Mouse (Mus musculus) heart, embryonic 12.5 days (tissue): ENCODE measurements at regions not wholly inside any gene's neighbourhood (a gene's known extent, or its start where the extent isn't known, plus 50 kb on each side); places are given as distances from the start of the nearest gene placed in this dataset.
"Not testable (repeated sequence)": the region's sequence is repeated elsewhere in the genome, so short reads cannot be mapped to it uniquely, and the experiment has no call there.

Experiments
- ATAC-seq: fragments of 200-750 bp; cut with Nextera tagmentation; 2 replicates; pipeline ENCODE4 v1.8.0; 2017; ENCODE audit warnings: moderate TSS enrichment, moderate library complexity; ENCODE audit not compliant: insufficient number of reproducible peaks, low FRiP score
- H3K27ac ChIP-seq: fragments of 300-500 bp; sonication (generic); 2 replicates; pipeline ENCODE4 v1.5.1; 2016; ENCODE audit warnings: mild to moderate bottlenecking, moderate library complexity; ENCODE audit not compliant: poor library complexity, severe bottlenecking
- H3K27me3 ChIP-seq: fragments of 300-500 bp; sonication (generic); replicated peaks from 2 replicates; pipeline ENCODE4 v1.6.1; 2016; ENCODE audit warnings: mild to moderate bottlenecking, moderate library complexity
- H3K36me3 ChIP-seq: fragments of 300-500 bp; sonication (generic); 2 replicates; pipeline ENCODE4 v1.6.1; 2016; ENCODE audit warnings: mild to moderate bottlenecking, moderate library complexity
- H3K4me1 ChIP-seq: fragments of 300-500 bp; sonication (generic); replicated peaks from 2 replicates; pipeline ENCODE4 v1.6.1; 2016; ENCODE audit warnings: mild to moderate bottlenecking
- H3K4me2 ChIP-seq: fragments of 300-500 bp; sonication (generic); 2 replicates; pipeline ENCODE4 v1.6.1; 2016; ENCODE audit warnings: mild to moderate bottlenecking, moderate library complexity
- H3K4me3 ChIP-seq: fragments of 300-500 bp; sonication (generic); 2 replicates; pipeline ENCODE4 v1.5.1; 2016; ENCODE audit warnings: mild to moderate bottlenecking
- H3K9ac ChIP-seq: fragments of 300-500 bp; sonication (generic); 2 replicates; pipeline ENCODE4 v1.6.1; 2016; ENCODE audit warnings: mild to moderate bottlenecking, moderate library complexity
- H3K9me3 ChIP-seq: fragments of 300-500 bp; sonication (generic); replicated peaks from 2 replicates; pipeline ENCODE4 v1.6.1; 2016; ENCODE audit warnings: mild to moderate bottlenecking, moderate library complexity
- WGBS: fragments of 180-500 bp; shearing (Covaris S2); methylation state at CpG from one replicate; pipeline ENCODE4 v1.1.7; 2016; 5-methylcytosine and 5-hydroxymethylcytosine counted together

DNA sequence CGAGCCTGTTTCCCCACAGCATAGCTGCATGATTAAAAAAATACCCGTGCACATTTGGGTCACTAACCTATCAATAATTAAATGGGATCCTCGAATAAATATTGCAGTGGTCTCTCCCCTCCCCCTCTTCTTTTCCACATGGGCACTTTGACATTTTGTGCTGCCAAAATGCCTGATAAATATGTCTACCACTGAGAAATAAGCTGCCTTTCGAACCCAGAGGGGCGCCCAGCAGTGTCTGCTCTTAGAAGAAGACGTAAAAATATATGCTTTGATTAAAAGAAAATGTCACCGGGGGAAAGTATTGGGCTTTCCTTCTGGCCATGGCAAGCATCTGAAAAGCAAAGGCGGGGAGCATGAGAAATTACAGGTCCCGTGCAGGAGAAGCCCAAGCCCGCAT lies 152.6 kb upstream of the Frmd4a start:
- no peak overlapping the region for H3K4me3 ChIP-seq
- 79% methylated on average over 10 of the region's 10 CpGs for WGBS
- no peak overlapping the region for H3K9ac ChIP-seq
- no peaks in the 10 kb centered on the region for H3K9me3 ChIP-seq
- no peak overlapping the region for H3K27ac ChIP-seq
- H3K4me1 ChIP-seq = no peaks in the 10 kb centered on the region
- no peaks in the 10 kb centered on the region for H3K27me3 ChIP-seq
- ATAC-seq = no peak
- no peak overlapping the region for H3K4me2 ChIP-seq
- H3K36me3 ChIP-seq = no peaks in the 10 kb centered on the region

DNA sequence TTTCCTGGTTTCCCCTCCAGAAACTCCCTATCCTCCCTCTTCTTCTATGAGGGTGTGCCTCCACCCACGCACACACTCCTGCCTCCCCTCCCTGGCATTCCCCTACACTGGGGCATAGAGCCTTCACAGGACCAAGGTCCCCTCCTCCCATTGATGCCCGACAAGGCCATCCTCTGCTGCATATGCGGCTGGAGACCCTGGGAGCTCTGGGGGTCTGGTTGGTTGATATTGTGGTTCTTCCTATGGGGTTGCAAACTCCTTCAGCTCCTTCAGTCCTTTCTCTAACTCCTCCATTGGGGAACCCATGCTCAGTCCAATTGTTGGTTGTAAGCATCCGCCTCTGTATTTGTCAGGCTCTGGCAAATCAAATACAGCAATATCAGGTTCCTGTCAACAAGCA lies 150.8 kb upstream of the Frmd4a start:
- not testable (repeated sequence) for H3K36me3 ChIP-seq, H3K27me3 ChIP-seq, H3K9ac ChIP-seq, H3K4me3 ChIP-seq, H3K4me1 ChIP-seq, H3K4me2 ChIP-seq, H3K27ac ChIP-seq, ATAC-seq, H3K9me3 ChIP-seq
- 69% methylated on average over 4 of the region's 4 CpGs for WGBS

DNA sequence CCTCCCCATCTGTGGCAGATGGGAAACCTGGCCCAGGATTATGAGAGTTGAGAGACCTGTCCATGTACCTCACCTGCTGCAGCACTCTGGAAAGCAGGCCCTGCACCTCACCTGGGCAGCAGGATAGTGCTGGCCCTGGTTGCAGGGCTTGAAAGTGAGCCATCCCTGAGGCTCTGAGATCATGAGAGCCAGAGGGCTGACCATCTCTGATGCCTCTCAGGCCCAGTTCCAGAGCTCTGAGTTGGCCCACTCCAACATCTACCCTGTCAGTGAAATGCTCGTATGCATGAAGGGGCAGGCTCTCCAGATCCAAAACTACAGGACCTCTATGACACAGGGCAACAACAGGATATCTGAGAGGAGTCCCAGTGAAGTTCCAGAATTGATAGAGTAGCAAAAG lies 147.8 kb upstream of the Frmd4a start:
- 79% methylated on average over 1 of the region's 1 CpGs for WGBS
- H3K4me3 ChIP-seq = no peak overlapping the region
- no peak for ATAC-seq
- H3K9ac ChIP-seq = no peak overlapping the region
- H3K9me3 ChIP-seq = no peaks in the 10 kb centered on the region
- no peaks in the 10 kb centered on the region for H3K4me1 ChIP-seq
- H3K36me3 ChIP-seq = no peaks in the 10 kb centered on the region
- no peak overlapping the region for H3K27ac ChIP-seq
- no peaks in the 10 kb centered on the region for H3K27me3 ChIP-seq
- H3K4me2 ChIP-seq = no peak overlapping the region

DNA sequence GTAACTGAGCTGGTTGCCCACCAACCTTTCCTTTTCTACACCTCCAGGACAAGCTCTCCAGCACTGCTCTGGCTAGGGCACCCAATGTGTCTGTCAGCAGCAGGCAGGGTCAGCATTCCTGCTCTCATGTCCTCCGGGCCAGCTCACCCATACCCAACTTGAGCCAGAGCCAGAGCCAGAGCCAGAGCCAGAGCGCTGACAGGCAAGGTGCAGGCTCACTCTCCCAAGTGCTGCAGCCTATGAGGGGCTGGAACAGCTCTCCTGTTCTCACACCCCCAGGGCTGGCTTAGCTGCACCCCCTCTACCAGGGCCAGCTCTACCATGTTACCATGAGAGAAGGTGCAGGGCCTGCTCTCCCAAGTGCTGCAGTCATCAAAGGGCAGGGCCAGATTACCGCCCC lies 145.8 kb upstream of the Frmd4a start:
- Histone ChIP-seq H3K4me2 (no peak overlapping the region), H3K4me1 (no peaks in the 10 kb centered on the region), H3K27me3 (no peaks in the 10 kb centered on the region), H3K4me3 (no peak overlapping the region), H3K27ac (no peak overlapping the region), H3K9me3 (peaks cover 4% of the 10 kb centered on the region; the same call in 1 of the 2 replicates), H3K9ac (no peak overlapping the region), H3K36me3 (no peaks in the 10 kb centered on the region)
- no peak for ATAC-seq
- WGBS = 77% methylated on average over 3 of the region's 3 CpGs

DNA sequence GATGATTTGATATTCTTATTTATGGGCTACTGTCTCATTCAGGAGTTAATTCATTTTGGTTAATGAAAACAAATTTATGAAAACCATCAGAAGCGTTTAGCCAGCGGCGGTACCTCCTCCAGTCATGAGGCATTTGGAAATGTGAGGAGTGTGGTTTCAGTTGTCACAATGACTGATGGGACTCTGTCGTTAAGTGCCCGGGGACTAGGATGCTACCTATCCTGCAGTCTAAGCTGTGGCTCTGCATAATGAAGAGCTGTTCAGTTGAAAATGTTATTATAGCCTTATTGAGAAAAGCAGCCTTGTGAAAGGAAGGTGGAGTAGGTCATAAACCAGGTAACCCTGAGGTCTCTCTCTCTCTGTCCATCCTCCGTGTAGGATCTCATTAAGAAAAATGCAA lies 130.5 kb upstream of the Frmd4a start:
- Histone ChIP-seq H3K4me1 (no peaks in the 10 kb centered on the region), H3K4me3 (no peak overlapping the region), H3K27me3 (no peaks in the 10 kb centered on the region), H3K9ac (no peak overlapping the region), H3K27ac (no peak overlapping the region), H3K9me3 (no peaks in the 10 kb centered on the region), H3K36me3 (no peaks in the 10 kb centered on the region), H3K4me2 (no peak overlapping the region)
- ATAC-seq = no peak
- WGBS = 59% methylated on average over 6 of the region's 6 CpGs

DNA sequence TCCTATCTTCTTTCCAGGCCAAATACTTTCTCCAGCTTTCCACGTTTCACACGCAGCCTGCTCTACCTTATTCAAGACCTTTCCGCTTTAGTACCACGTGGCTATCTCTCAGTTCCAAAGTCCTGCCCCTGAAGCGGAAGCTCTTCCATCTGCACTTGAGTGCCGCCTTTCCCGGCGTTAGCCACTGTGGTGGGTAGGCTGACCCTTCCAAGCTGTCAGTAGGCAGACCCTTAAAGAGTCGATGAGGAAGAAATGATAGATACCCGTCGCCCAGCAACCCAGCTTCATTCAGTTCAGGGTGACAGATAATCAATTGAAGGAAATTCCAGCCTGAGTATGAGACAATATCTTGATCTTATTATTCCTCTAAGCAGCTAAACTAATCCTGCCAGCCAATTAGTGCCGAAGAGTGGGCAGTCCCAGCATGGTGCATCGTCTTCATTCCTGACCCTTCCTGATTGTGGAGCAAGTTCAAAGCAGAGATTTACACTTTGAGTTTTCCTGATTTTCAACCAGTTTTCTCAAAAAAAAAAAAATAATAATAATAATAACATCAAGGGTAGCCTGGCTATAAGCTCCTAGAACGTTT lies 129.6 kb upstream of the Frmd4a start:
- no peak overlapping the region for H3K27ac ChIP-seq
- no peaks in the 10 kb centered on the region for H3K36me3 ChIP-seq
- H3K9me3 ChIP-seq = no peaks in the 10 kb centered on the region
- H3K4me2 ChIP-seq = peak overlapping the region; percentile 19; the same call in 1 of the 2 replicates
- no peak overlapping the region for H3K9ac ChIP-seq
- 59% methylated on average over 14 of the region's 14 CpGs for WGBS
- H3K4me3 ChIP-seq = no peak overlapping the region
- H3K4me1 ChIP-seq = no peaks in the 10 kb centered on the region
- no peaks in the 10 kb centered on the region for H3K27me3 ChIP-seq
- no peak for ATAC-seq

DNA sequence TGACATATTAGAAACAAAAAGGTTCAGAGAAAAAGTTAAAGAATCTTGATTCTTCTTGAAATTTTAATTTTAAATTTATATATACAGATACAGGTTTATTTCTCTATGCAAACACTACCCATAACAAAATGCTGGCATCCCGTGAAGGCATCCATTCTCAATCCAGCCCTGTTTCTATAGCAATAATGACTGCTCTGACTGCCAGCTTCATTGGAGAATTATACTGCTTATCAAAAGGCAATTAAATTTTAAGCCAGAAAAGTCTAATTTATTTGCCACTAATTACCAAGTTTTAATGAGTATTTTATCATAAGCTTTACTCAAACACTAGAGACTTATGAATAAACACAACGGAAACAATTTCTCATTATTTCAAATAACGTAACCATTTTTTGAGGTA lies 128.1 kb upstream of the Frmd4a start:
- Histone ChIP-seq H3K27ac (no peak overlapping the region), H3K4me1 (no peaks in the 10 kb centered on the region), H3K4me3 (no peak overlapping the region), H3K27me3 (no peaks in the 10 kb centered on the region), H3K4me2 (no peak overlapping the region), H3K9me3 (no peaks in the 10 kb centered on the region), H3K9ac (no peak overlapping the region), H3K36me3 (no peaks in the 10 kb centered on the region)
- WGBS = 85% methylated on average over 3 of the region's 3 CpGs
- no peak for ATAC-seq

DNA sequence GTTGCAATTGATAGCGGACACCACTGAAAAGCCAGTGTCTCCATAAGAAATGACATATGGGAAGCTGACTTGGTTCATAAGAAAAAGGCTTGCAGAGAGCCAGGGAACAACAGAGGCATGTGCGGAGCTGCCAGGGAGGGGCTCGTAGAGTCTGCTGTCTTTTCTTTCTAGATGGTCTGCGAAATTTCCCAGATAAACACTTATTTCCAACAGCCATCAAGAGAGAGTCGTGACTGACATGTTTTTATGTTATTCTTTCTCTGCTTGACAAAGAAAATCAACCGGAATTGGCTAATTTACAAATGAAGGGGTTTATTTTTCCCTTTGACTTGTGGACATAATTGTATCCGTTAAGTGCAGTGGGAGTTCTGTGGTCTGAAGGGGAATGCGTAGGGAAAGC lies 127.1 kb upstream of the Frmd4a start:
- Histone ChIP-seq H3K36me3 (no peaks in the 10 kb centered on the region), H3K4me1 (no peaks in the 10 kb centered on the region), H3K4me3 (no peak overlapping the region), H3K27ac (no peak overlapping the region), H3K9me3 (no peaks in the 10 kb centered on the region), H3K4me2 (no peak overlapping the region), H3K9ac (no peak overlapping the region), H3K27me3 (no peaks in the 10 kb centered on the region)
- 57% methylated on average over 8 of the region's 8 CpGs for WGBS
- ATAC-seq = no peak

DNA sequence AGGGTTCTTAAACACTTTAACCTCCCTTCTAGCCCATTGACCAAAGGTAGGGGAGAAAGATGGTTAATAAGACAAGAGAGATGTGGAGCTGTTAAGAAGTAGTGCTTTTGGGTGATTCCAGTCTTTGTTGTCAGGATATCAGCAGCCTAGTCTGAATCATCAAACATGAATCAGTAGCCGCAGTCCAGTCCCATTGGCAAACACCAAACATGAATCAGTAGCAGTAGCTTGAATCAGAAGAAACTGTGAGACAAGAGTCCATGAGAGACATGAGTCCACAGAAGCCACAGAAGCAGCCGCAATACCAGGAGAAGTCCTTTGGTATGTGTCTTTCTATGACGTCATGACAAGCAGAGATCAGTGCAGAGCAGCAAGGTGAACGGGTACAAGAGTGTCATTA lies 110.5 kb upstream of the Frmd4a start:
- Histone ChIP-seq H3K27me3 (0 out of 2 replicates have a peak, but pooled peaks cover 4% of the 10 kb centered on the region), H3K4me1 (no peaks in the 10 kb centered on the region), H3K4me2 (no peak overlapping the region), H3K9me3 (no peaks in the 10 kb centered on the region), H3K36me3 (no peaks in the 10 kb centered on the region), H3K9ac (no peak overlapping the region), H3K27ac (no peak overlapping the region), H3K4me3 (no peak overlapping the region)
- WGBS = 81% methylated on average over 4 of the region's 4 CpGs
- no peak for ATAC-seq

DNA sequence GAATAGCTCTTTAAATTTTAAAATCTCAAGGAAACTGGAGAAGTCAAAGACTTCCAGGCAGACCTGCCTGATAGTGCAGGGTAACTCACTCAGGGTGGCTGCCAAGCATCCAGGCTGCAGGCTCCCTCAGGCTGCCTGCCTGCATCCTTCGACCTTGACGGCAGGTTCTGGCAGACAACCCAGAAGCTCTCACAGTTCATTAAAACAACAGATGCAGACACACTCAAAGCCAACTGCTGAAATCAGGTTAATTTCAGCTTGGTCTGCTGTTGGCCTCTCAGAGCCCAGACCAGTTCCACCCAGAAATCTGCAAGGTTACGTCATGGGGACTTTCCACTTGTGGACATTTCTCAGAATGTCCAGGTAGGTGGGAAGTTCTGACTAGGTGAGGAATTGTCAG lies 109.3 kb upstream of the Frmd4a start:
- H3K4me1 ChIP-seq = no peaks in the 10 kb centered on the region
- no peak overlapping the region for H3K9ac ChIP-seq
- WGBS = 82% methylated on average over 3 of the region's 3 CpGs
- H3K4me2 ChIP-seq = no peak overlapping the region
- H3K9me3 ChIP-seq = no peaks in the 10 kb centered on the region
- H3K36me3 ChIP-seq = no peaks in the 10 kb centered on the region
- no peak overlapping the region for H3K27ac ChIP-seq
- no peak for ATAC-seq
- H3K27me3 ChIP-seq = 0 out of 2 replicates have a peak, but pooled peaks cover 4% of the 10 kb centered on the region
- H3K4me3 ChIP-seq = no peak overlapping the region

DNA sequence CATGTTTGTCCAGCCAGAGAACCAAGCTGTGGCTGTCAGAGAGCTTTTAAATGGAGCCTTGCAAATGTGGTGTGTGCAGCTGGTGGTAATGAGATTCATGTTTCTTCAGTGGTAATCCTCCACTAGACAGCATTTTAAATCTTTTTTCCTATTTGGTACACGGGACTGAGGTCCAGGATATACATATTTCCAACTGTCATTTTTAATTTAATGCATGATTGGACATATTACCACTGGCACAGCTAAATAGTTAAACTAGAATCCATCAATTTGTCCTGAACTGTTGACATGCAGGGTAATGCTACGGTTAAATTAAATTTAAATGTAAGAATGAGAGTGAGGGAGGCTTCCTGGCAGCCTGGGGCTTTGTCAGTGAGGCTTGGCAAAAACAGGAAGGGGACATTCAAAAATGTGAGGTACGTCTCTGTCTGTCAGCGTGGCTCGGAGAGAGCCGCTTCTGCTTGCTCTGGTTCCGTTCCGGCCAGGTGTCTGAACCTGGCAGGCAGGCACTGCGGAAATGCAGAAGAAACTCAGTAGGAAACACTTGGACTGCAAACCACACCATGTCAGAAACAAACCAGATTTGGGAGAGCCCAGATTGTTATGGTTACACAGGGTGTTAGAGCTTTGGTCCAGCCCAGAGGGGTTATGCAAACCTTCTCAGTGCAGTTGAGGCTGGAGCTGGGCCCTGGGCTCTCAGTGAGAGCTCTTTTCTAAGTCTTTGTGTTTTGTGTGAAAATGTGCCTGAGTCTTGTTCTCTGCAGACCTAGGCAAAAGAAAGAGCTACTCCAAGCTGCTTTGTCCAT lies 107.2 kb upstream of the Frmd4a start:
- Histone ChIP-seq H3K4me1 (no peaks in the 10 kb centered on the region), H3K27ac (no peak overlapping the region), H3K36me3 (no peaks in the 10 kb centered on the region), H3K27me3 (0 out of 2 replicates have a peak, but pooled peaks cover 4% of the 10 kb centered on the region), H3K9me3 (no peaks in the 10 kb centered on the region), H3K4me3 (no peak overlapping the region), H3K9ac (no peak overlapping the region), H3K4me2 (no peak overlapping the region)
- ATAC-seq = no peak
- 69% methylated on average over 9 of the region's 9 CpGs for WGBS

DNA sequence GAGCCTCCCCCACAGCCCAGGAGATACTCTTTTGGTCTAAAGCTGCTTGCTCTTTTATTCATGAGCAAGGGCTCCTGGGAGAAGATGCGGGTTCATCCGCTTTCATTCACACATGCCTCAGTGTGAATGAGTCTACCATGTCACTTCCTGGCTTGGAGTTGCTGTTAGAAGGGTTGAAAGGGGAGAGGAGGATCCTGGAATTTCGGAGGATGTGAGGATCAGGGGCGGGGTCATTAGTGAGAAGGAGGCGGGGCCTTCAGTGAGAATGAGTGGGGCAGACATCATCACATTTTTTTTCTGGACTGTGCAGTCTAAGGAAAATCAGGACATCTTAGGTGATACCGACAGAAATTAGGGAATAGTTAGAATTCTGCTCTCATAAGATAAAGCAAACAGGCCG lies 102.4 kb upstream of the Frmd4a start:
- Histone ChIP-seq H3K36me3 (no peaks in the 10 kb centered on the region), H3K4me1 (no peaks in the 10 kb centered on the region), H3K27me3 (no peaks in the 10 kb centered on the region), H3K27ac (no peak overlapping the region), H3K9ac (no peak overlapping the region), H3K4me3 (no peak overlapping the region), H3K4me2 (no peak overlapping the region), H3K9me3 (no peaks in the 10 kb centered on the region)
- no peak for ATAC-seq
- WGBS = 75% methylated on average over 7 of the region's 7 CpGs
